Mouse (Mus musculus) urinary bladder, postnatal 25 days (tissue): ENCODE results near the gene Itpka.
"Not testable (repeated sequence)": the region's sequence is repeated elsewhere in the genome, so short reads cannot be mapped to it uniquely, and the experiment has no call there.

Source experiments
- DNase-seq: peaks from one replicate; pipeline ENCODE4 v3.0.0; 2022; ENCODE audit warnings: low spot score

Itpka gene

GRCm38 (mm10) chr2:119741581-119742411 lies at the start of gene Itpka:
Gene Itpka (plus strand): TSS chr2:119742337.
- peak; percentile 42 for DNase-seq

DNA sequence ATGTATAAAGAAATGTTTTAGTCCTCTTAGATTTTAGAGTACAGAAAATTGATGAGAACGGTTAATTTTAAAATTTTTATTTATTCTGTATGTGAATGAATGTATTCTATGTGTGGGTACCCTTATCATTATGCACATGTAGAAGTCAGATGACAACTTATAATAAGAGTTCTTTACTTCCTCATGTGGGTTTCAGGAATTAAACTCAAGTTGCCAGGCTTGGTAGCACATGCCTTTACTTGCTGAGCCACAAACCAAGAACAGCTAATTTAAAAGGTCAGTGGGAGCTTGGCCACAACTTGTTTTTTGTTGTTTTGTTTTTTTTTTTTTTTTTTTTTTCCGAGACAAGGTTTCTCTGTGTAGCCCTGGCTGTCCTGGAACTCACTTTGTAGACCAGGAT lies 47.3 kb upstream of the Itpka start:
- no peak for DNase-seq

DNA sequence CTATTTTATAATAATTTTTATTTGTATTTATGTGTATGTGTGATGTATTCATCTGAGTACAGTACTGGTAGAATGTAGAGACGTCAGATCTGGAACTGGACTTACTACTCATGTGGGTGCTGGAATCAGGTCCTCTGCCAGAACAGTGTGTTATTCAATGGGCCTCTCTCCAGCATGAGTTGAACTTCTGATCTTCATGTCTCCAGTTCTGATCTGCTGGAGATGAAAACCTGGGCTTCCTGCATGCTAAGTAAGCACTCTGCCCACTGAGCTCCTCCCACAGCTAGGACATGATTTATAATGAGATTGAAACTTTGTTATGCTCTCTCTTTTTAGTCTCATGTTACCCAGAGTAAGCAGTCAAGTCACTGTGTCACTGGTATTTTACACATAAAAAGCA lies 46.0 kb upstream of the Itpka start:
- DNase-seq, result no peak

GRCm38 (mm10) chr2:119698472-119698871 lies 43.7 kb upstream of the Itpka start:
- DNase-seq, result no peak

DNA sequence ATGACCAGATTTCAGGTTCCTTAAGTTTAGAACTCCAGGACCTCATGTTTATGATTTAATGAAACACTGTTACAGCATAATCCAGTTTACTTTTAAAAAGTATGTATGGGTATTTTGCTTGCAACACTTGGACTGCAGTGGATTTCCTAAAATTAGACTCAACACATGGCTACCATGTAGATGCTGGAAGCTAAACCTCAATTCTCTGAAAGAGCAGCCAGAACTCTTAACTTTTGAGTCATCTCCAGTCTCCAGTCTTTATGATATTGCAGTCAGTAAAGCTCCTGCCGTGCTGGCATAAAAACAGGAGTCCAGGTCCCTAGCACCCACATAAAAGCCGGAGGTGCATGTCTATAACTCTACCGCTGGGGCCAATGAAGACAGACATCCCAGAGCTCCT lies 42.2 kb upstream of the Itpka start:
- no peak for DNase-seq

GRCm38 (mm10) chr2:119703171-119703570 lies 39.0 kb upstream of the Itpka start:
- DNase-seq, result no peak

- no peak for DNase-seq
These were observed 34.5 kb upstream of the Itpka start for GRCm38 (mm10) chr2:119707676-119708075.

DNA sequence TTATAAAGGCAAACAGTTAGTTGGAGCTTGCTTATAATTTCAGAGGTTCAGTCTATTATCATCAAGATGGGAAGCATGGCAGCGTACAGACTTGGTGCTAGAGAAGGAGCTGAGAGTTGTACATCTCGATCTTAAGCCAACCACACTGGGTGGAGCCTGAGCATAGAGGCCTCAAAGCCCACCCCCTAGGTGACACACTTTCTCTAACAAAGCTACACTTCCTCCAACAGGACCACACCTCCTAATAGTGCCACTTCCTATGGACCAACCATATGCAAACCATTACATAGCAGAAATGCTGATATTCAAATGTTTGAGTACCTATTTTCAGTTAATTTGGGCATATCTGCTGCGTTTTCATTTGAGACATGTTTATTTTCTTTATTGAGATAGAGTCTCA lies 32.1 kb upstream of the Itpka start:
- DNase-seq, result no peak

DNA sequence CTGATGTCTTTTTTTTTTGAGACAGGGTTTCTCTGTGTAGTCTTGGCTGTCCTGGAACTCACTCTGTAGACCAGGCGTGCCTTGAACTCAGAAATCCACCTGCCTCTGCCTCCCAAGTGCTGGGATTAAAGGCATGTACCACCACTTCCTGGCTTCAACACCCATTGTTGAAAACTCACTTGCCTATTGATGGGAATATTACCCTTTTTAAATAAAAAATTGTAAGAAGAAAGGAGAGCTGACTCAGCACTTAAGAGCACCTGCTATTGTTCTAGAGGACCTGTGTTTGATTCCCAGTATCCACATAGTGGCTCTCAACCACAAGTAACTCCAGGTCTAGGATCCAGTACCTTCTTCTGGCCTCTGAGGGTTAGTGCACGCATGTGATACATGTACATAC lies 26.3 kb upstream of the Itpka start:
- DNase-seq, result not testable (repeated sequence)

- DNase-seq, result no peak
These were observed 21.1 kb upstream of the Itpka start for GRCm38 (mm10) chr2:119721070-119721469.

- no peak for DNase-seq
These were observed 14.2 kb upstream of the Itpka start for GRCm38 (mm10) chr2:119727762-119728416.

- DNase-seq, result no peak
These were observed 11.4 kb upstream of the Itpka start for GRCm38 (mm10) chr2:119730735-119731134.

- no peak for DNase-seq
These were observed 5.0 kb upstream of the Itpka start for GRCm38 (mm10) chr2:119737124-119737523.

DNA sequence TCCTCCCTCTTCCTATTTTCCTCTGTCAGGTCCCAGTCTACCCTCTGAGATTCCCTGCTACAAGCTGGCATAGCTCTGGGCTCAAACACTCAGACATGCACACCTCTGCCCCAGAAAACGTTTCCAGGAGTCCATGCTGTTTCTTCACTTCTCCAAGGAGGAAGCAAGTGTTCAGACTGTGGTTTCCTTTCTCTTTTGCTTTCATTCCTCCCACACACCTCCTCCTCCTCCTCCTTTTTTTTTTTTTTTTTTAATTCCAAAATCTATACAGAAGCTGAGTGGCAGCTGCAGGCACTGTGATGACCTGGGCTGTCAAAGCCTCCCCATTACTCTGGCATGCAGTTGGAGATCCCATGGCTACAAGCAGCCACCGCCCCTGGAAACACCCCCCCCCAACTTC lies 1.6 kb upstream of the Itpka start:
- DNase-seq, result no peak

DNA sequence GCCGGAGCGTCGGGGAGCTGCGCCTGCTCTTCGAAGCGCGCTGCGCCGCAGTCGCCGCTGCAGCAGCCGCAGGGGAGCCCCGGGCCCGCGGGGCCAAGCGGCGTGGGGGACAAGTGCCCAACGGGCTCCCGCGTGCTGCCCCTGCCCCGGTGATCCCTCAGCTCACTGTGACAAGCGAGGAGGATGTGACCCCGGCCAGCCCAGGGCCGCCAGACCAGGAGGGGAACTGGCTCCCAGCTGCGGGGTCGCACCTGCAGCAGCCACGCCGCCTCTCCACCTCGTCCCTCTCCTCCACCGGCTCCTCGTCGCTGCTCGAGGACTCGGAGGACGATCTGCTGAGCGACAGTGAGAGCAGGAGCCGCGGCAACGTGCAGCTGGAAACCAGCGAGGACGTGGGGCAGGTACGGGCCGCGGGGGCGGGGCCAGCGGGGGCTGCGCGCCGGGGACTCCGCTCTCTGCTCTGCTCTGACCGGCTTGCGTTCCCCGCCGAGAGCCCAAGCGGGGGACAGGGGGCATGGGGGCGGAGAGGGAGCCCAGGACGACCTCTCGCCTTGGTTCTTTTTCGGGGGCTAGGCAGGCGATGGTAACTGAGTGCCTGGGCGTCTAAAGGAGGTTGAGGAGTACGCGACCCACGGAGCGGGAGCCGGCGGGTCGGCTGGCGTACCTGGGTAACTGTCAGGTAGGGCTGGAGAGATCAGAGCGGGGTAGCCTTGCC lies 481 bp downstream of the Itpka start:
- DNase-seq, result peak; percentile 17

DNA sequence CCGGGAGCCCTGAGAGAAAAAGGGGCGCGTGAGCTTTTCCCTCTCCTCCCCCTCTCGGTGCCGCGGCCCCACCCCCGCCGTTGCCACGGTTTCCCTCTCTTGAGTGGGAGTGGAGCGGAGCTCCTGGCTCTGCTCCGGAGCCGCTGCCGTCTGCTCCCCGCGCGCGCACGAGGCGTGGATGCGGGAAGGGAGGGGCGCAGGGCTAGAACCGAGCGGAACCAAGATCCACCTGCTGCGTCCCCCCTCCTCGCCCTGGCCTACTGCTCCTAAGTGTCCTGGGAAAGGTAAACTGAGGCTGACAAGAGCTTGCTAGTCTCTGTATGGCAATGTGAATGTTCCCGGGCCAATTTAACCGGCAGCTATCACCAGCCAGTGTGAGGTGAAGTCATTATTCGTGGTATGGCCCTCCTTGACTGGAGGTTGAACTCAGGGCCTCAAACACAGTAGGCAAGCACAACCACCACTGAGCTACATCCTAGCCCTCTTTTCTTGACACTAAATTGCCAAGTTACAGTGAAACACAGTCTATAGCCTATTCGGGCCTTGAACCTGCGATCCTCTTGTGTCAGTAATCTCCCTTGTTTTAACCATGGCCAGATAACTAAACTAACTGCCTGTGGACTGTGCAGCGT lies 1.2 kb downstream of the Itpka start:
- no peak for DNase-seq

GRCm38 (mm10) chr2:119743808-119744162 lies 1.6 kb downstream of the Itpka start:
- no peak for DNase-seq

GRCm38 (mm10) chr2:119744163-119745111 lies 2.3 kb downstream of the Itpka start:
- DNase-seq, result peak; percentile 28

DNA sequence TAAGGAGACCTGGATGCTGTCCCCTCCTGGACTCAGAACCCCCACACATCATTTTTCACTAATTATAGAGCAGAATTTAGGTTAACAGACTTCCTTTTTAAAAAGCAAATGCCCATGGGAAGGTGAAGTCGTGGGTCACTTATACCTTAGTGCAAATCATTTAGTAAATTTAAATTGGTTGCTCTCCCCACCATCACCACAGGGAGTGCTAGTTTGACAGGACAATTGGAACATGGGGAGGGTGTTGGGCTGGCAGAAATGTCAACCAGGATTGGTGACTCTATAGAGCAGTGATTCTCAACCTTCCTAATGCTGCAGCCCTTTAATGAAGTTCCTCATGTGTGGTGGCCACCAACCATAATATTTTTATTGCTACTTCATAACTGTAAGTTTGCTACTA lies 3.1 kb downstream of the Itpka start:
- DNase-seq, result no peak

GRCm38 (mm10) chr2:119747554-119747953 lies 5.4 kb downstream of the Itpka start:
- no peak for DNase-seq

DNA sequence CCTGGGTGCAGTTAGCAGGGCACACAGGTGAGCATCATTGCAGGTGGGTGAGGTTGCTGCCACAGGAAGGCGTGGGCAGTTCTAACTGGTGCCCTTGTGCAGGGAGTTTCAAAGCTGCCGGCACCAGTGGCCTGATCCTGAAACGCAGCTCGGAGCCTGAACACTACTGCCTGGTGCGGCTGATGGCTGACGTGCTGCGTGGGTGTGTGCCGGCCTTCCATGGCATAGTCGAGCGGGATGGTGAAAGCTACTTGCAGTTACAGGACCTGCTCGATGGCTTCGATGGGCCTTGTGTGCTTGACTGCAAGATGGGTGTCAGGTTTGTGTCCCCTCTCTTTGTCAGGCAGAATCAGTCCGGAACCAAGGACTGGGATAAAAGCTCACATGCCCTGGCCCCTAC lies 7.1 kb downstream of the Itpka start:
- no peak for DNase-seq
